Mouse (Mus musculus) cerebellum, postnatal 25 days (tissue): Measurements from ENCODE around the gene Aqp9.

Experiments used
- DNase-seq, 2 experiments: peaks; one replicate each; pipeline ENCODE4 v3.0.0; 2021; ENCODE audit warnings: mixed read lengths in 2 of 2

Gene Aqp9

GRCm38 (mm10) chr9:71063551-71063950 lies 104.9 kb downstream of the Aqp9 start:
- DNase-seq: peak in 1 of 2 experiments; percentile 41

- DNase-seq: no peak
These were observed 105.5 kb downstream of the Aqp9 start for GRCm38 (mm10) chr9:71062976-71063375.

GRCm38 (mm10) chr9:71062301-71062700 lies 106.2 kb downstream of the Aqp9 start:
- peak in 1 of 2 experiments; percentile 48 for DNase-seq
